Mouse (Mus musculus) midbrain, postnatal 0 days (tissue): Measurements from ENCODE around the gene Naglu. TPM values are rescaled to one million over a fixed set of nuclear protein-coding genes. Genes with fewer than 3 reads are reported as not detected.

Experiments
- ATAC-seq: fragments of 200-750 bp; cut with Nextera tagmentation; 2 replicates; pipeline ENCODE4 v1.8.0; 2017; ENCODE audit warnings: moderate number of reproducible peaks, mild to moderate bottlenecking, moderate TSS enrichment, moderate library complexity; ENCODE audit not compliant: low FRiP score
- DNase-seq: peaks from one replicate; pipeline ENCODE4 v3.0.0-alpha.2; 2015; ENCODE audit warnings: low spot score
- H3K27ac ChIP-seq: fragments of 300-500 bp; sonication (generic); 2 replicates; pipeline ENCODE4 v1.5.1; 2014; ENCODE audit warnings: low read depth, mild to moderate bottlenecking, low read length, mixed read lengths
- H3K27me3 ChIP-seq: fragments of 300-500 bp; sonication (generic); 2 replicates; pipeline ENCODE4 v1.6.1; 2014; ENCODE audit warnings: low read length, control low read depth, mixed read lengths; ENCODE audit not compliant: insufficient read depth
- H3K36me3 ChIP-seq: fragments of 300-500 bp; sonication (generic); 2 replicates; pipeline ENCODE4 v1.6.1; 2014; ENCODE audit warnings: low read length, control low read depth, mixed read lengths; ENCODE audit not compliant: insufficient read depth
- H3K4me1 ChIP-seq: fragments of 300-500 bp; sonication (generic); 2 replicates; pipeline ENCODE4 v1.6.1; 2014; ENCODE audit warnings: mild to moderate bottlenecking, control low read depth, antibody characterized with exemption, low read length, mixed read lengths; ENCODE audit not compliant: insufficient read depth
- H3K4me2 ChIP-seq: fragments of 300-500 bp; sonication (generic); 2 replicates; pipeline ENCODE4 v1.6.1; 2014; ENCODE audit warnings: low read depth, mild to moderate bottlenecking, low read length, mixed read lengths; ENCODE audit not compliant: poor library complexity, severe bottlenecking
- H3K4me3 ChIP-seq: fragments of 300-500 bp; sonication (generic); 2 replicates; pipeline ENCODE4 v1.5.1; 2014; ENCODE audit warnings: low read depth, mild to moderate bottlenecking, low read length, moderate library complexity
- H3K9ac ChIP-seq: fragments of 300-500 bp; sonication (generic); replicated peaks from 2 replicates; pipeline ENCODE4 v1.6.1; 2014; ENCODE audit warnings: mild to moderate bottlenecking, low read length, moderate library complexity, mixed read lengths; ENCODE audit not compliant: poor library complexity, severe bottlenecking
- H3K9me3 ChIP-seq: fragments of 300-500 bp; sonication (generic); 2 replicates; pipeline ENCODE4 v1.6.1; 2016; ENCODE audit warnings: low read length, control low read depth
- CTCF ChIP-seq: IDR thresholded peaks from 2 replicates; pipeline ENCODE4 v1.5.1; 2016; ENCODE audit warnings: antibody characterized with exemption, mild to moderate bottlenecking
- WGBS: fragments of 180-500 bp; shearing (Covaris S2); extraction: QIAGEN DNeasy Blood & Tissue Kit; methylation state at CpG from one replicate; pipeline ENCODE4 v1.1.7; 2014; 5-methylcytosine and 5-hydroxymethylcytosine counted together
- microRNA-seq: library from miRNA; unstranded; fragments of <30 nt; microRNA quantifications from one replicate; pipeline ENCODE4, GENCODE M21; 2016; ENCODE audit warnings: borderline number of aligned reads
- polyA plus RNA-seq: library from polyadenylated mRNA; unstranded; fragments of >200 nt; fragmentation: Nextera tagmentation; extraction: Ambion mirVana; gene quantifications from 2 replicates; pipeline ENCODE4 v1.2.1, GENCODE M21; 2015
- total RNA-seq: library from RNA; depleted of rRNA; stranded (reverse); fragments of >200 nt; gene quantifications from 2 replicates; pipeline ENCODE4 v1.2.3, GENCODE M21; 2014; rRNA removed

Naglu gene
- total and polyA plus RNA-seq, 2 experiments from 2014 or later: 16.6 to 22.2 TPM

DNA sequence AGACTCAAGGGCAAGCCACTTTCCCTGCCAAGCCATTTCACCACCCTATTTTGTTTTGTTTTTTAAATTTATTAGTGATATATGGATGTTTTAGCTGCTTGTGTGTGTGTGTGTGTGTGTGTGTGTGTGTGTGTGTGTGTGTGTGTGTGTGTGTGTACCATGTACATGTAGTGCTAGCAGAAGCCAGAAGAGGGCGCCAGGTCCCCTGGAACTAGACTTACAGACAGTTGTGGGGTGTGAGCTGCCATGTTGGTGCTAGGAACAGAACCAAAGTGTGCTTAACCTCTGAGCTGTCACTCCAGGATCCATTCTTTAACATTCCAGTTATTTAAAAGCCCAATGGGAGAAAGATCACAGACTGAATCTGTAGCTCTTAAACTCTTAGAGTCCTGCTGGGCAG lies 57.3 kb downstream of the Naglu start:
- H3K27me3 ChIP-seq: no peaks in the 10 kb centered on the region
- no peak overlapping the region for H3K9ac ChIP-seq
- no peak for ATAC-seq
- no peak overlapping the region for H3K4me3 ChIP-seq
- DNase-seq: no peak
- H3K4me2 ChIP-seq: no peak overlapping the region
- H3K36me3 ChIP-seq: peaks cover 16% of the 10 kb centered on the region
- H3K27ac ChIP-seq: no peak overlapping the region
- no peaks in the 10 kb centered on the region for H3K4me1 ChIP-seq
- peak; percentile 34 for TF ChIP-seq CTCF
- H3K9me3 ChIP-seq: no peaks in the 10 kb centered on the region
- 88% methylated on average over 1 of the region's 1 CpGs for WGBS

Small RNA genes within 50 kb of the gene (microRNA-seq; reads per million reads assigned to microRNA genes)
- 7.7 reads per million, percentile 17 among the genes with 10 or more reads in this experiment for gene Mir6928

Other genes with a start within 250 kb of the Naglu start
- 22.5 and 25.6 TPM in 2 replicates for gene Stat5b, start 219.3 kb upstream of the Naglu start, total RNA-seq
- 13.0 and 15.7 TPM in 2 replicates for gene Stat5b, start 219.3 kb upstream of the Naglu start, polyA plus RNA-seq
- 5.1 and 8.5 TPM in 2 replicates for gene Stat5a, start 210.7 kb upstream of the Naglu start, total RNA-seq
- gene Stat5a, start 210.7 kb upstream of the Naglu start, polyA plus RNA-seq: 4.0 TPM in 2 replicates
- gene Stat3, start 130.5 kb upstream of the Naglu start, total RNA-seq: 37.8 and 47.1 TPM in 2 replicates
- gene Stat3, start 130.5 kb upstream of the Naglu start, polyA plus RNA-seq: 34.2 and 40.8 TPM in 2 replicates
- 24.8 and 26.0 TPM in 2 replicates for gene Cavin1, start 99.1 kb upstream of the Naglu start, total RNA-seq
- 46.0 and 47.5 TPM in 2 replicates for gene Cavin1, start 99.1 kb upstream of the Naglu start, polyA plus RNA-seq
- 242 and 247 TPM in 2 replicates for gene Atp6v0a1, start 60.6 kb upstream of the Naglu start, total RNA-seq
- gene Atp6v0a1, start 60.6 kb upstream of the Naglu start, polyA plus RNA-seq: 204 and 210 TPM in 2 replicates
- 0.27 TPM in 1 of 2 replicates, not detected in the other for gene Hsd17b1, start 8.4 kb downstream of the Naglu start, total RNA-seq
- not detected in 2 replicates for gene Hsd17b1, start 8.4 kb downstream of the Naglu start, polyA plus RNA-seq
- gene Coasy, start 12.6 kb downstream of the Naglu start, total RNA-seq: 41.8 and 48.7 TPM in 2 replicates
- gene Coasy, start 12.6 kb downstream of the Naglu start, polyA plus RNA-seq: 31.5 and 34.1 TPM in 2 replicates
- gene Mlx, start 17.3 kb downstream of the Naglu start, total RNA-seq: 60.7 and 61.3 TPM in 2 replicates
- 64.1 and 67.8 TPM in 2 replicates for gene Mlx, start 17.3 kb downstream of the Naglu start, polyA plus RNA-seq
- gene Psmc3ip, start 25.4 kb downstream of the Naglu start, total RNA-seq: 5.3 and 6.9 TPM in 2 replicates
- 8.9 and 10.3 TPM in 2 replicates for gene Psmc3ip, start 25.4 kb downstream of the Naglu start, polyA plus RNA-seq
- gene Retreg3, start 49.9 kb downstream of the Naglu start, total RNA-seq: 54.9 and 61.7 TPM in 2 replicates
- gene Retreg3, start 49.9 kb downstream of the Naglu start, polyA plus RNA-seq: 24.8 and 26.0 TPM in 2 replicates
- 40.5 and 52.6 TPM in 2 replicates for gene Tubg1, start 49.9 kb downstream of the Naglu start, total RNA-seq
- 64.4 and 64.6 TPM in 2 replicates for gene Tubg1, start 49.9 kb downstream of the Naglu start, polyA plus RNA-seq
- 38.4 and 40.6 TPM in 2 replicates for gene Tubg2, start 85.9 kb downstream of the Naglu start, total RNA-seq
- gene Tubg2, start 85.9 kb downstream of the Naglu start, polyA plus RNA-seq: 86.1 and 93.8 TPM in 2 replicates
- 12.5 and 15.0 TPM in 2 replicates for gene Cntnap1, start 100.5 kb downstream of the Naglu start, total RNA-seq
- gene Cntnap1, start 100.5 kb downstream of the Naglu start, polyA plus RNA-seq: 3.0 and 3.2 TPM in 2 replicates
- gene Plekhh3, start 101.3 kb downstream of the Naglu start, total RNA-seq: 13.7 and 23.4 TPM in 2 replicates
- gene Plekhh3, start 101.3 kb downstream of the Naglu start, polyA plus RNA-seq: 5.8 and 6.2 TPM in 2 replicates
- 0.61 and 1.4 TPM in 2 replicates for gene Ccr10, start 105.4 kb downstream of the Naglu start, total RNA-seq
- 0.75 and 0.83 TPM in 2 replicates for gene Ccr10, start 105.4 kb downstream of the Naglu start, polyA plus RNA-seq
- gene Ezh1, start 156.5 kb downstream of the Naglu start, total RNA-seq: 26.5 and 40.0 TPM in 2 replicates
- gene Ezh1, start 156.5 kb downstream of the Naglu start, polyA plus RNA-seq: 25.4 and 25.9 TPM in 2 replicates
- 55.0 and 67.5 TPM in 2 replicates for gene Ramp2, start 176.0 kb downstream of the Naglu start, total RNA-seq
- 95.3 and 103 TPM in 2 replicates for gene Ramp2, start 176.0 kb downstream of the Naglu start, polyA plus RNA-seq
- gene Vps25, start 183.7 kb downstream of the Naglu start, total RNA-seq: 77.3 and 82.3 TPM in 2 replicates
- gene Vps25, start 183.7 kb downstream of the Naglu start, polyA plus RNA-seq: 130 and 144 TPM in 2 replicates
- gene Wnk4, start 190.6 kb downstream of the Naglu start, total RNA-seq: 4.2 and 8.1 TPM in 2 replicates
- 7.5 and 9.2 TPM in 2 replicates for gene Wnk4, start 190.6 kb downstream of the Naglu start, polyA plus RNA-seq
- not detected in 2 replicates for gene Cntd1, start 209.0 kb downstream of the Naglu start, total RNA-seq
- gene Cntd1, start 209.0 kb downstream of the Naglu start, polyA plus RNA-seq: 0.25 and 0.42 TPM in 2 replicates
- gene Coa3, start 209.1 kb downstream of the Naglu start, total RNA-seq: 136 and 168 TPM in 2 replicates
- 204 and 229 TPM in 2 replicates for gene Coa3, start 209.1 kb downstream of the Naglu start, polyA plus RNA-seq
- 94.4 and 209 TPM in 2 replicates for gene Becn1, start 232.3 kb downstream of the Naglu start, total RNA-seq
- gene Becn1, start 232.3 kb downstream of the Naglu start, polyA plus RNA-seq: 145 and 150 TPM in 2 replicates
- 69.1 and 74.0 TPM in 2 replicates for gene Psme3, start 246.2 kb downstream of the Naglu start, total RNA-seq
- 75.0 and 76.5 TPM in 2 replicates for gene Psme3, start 246.2 kb downstream of the Naglu start, polyA plus RNA-seq